Mouse (Mus musculus) bone marrow macrophage, adult 2 months (primary cell): Measurements from ENCODE around the gene Gm7075.

ENCODE experiments used
- CTCF ChIP-seq: IDR thresholded peaks from 2 replicates; pipeline ENCODE4 v1.5.1; 2012; ENCODE audit warnings: low read depth, mild to moderate bottlenecking, low read length, moderate library complexity
- POLR2A ChIP-seq: IDR thresholded peaks from 2 replicates; pipeline ENCODE4 v1.6.1; 2012; ENCODE audit warnings: mild to moderate bottlenecking, low read depth, low read length, borderline replicate concordance

DNA sequence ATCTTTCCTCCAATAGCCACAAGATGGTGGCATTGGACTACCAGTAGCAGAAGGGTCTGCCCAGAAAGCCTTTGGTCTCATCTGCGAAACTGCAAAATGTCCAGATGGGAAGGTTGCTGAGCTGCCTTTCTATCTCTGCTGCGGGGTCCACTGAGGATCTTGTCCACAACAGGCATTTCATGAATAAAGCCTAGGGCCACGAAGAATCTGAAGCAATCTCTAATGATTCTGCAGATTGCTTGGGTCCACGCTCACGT, 1.1 kb upstream of the Gm7075 start:
- TF ChIP-seq POLR2A (no peak), CTCF (no peak)
